Mouse (Mus musculus): ENCODE measurements around the gene Wsb1.

Gene Wsb1

DNA sequence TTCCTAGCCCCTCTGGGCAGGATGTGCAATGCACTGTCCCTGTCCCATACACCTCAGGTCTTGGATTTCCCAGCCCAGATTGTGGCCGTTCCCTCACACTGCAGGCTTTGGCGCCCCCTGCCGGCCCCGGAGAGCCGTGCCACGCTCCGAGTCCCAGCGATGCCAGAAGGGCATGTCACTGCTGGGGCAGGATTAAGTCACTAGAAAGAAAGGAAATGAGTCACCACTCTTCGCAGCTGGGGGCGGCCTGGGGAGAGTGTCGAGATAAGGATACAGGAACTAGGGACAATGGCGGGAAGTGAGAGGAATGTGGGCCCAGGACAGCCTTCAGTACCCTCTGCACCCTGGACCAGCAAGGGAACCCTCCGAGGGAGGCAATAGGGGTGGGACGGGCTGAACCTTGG, 40.5 kb downstream of the Wsb1 start:
- DNase-seq, result peak; percentile 85

DNA sequence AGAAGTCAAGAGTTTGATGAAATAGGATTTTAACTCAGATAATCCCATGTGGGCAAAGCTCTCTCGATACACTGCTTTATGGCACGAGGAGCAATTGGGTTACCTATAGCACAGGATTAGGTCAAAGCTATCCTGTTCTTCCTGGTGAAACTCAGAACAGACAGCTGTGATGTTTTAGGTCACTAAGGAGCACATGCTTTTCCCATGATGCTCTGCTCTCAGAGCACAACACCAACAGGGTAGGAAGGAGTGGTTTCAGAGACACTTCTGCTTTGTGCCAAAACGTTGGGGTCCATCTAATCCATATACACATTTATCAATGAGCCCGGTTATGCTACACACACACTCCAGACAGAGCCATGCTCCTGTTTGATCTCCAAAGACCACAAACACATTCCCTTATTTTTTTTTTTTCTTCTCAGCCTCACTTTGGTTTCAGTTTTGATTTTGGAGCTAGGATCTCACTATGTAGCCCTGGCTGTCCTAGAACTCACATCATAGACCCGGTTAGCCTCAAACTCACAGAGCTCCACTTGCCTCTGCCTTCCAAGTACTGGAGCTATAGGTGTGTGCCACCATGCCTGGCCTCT, 44.5 kb downstream of the Wsb1 start:
- DNase-seq, result no peak

DNA sequence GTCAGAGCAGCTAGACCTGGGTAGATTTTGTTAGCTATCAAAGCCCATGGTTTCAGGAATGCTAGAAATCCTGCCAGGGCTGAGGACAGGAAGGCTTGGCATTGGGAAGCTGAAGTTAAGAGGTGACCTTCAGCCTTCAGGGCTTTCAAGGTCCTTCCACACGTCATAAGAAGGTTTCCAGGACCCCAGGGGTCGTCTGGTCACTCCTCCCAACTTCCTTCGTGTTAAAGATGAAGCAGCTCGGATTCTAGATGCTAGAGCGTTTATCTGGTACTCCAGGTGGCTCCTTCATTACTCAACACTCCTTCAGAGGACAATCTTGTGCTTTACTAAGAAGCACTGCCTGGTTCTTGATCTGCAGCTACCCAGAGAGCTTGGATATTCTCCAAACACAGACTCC, 45.4 kb downstream of the Wsb1 start:
- DNase-seq, result no peak

DNA sequence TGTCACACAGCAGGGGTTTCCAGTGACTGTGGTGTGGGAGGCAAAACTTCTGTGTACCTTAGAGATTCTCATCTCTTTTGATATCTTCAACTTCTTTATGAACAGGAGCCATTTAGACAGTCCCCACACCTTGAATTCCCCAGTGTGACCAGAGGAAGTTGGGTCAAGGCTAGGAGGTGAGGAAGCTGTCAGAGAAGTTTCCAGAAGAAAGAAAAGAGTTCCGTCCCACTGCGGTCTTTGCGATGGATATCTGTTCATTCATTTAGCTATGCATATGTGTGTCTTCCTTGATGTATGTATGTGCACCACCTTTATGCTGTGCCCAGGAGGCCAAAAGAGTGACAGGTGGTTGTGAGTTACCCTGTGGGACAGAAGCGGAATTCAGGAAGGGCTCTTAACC, 46.0 kb downstream of the Wsb1 start:
- DNase-seq, result no peak

DNA sequence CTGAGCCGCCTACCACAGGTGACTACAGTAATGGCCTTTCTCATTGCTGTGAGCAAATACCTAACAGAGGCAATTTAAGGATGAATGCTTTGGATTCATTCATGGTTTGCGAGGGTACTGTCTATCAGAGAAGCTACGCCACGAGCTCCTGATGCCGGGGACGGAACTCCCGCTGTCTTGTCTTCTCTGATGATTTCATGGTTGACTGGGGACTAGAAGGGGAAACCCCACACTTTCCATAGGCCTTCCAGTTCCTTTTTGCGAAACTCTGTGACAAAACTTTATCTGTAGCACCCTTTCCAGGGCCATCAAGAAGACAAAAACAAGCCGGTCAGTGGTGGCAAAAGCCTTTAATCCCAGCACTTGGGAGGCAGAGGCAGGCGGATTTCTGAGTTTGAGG, 46.8 kb downstream of the Wsb1 start:
- DNase-seq, result no peak

DNA sequence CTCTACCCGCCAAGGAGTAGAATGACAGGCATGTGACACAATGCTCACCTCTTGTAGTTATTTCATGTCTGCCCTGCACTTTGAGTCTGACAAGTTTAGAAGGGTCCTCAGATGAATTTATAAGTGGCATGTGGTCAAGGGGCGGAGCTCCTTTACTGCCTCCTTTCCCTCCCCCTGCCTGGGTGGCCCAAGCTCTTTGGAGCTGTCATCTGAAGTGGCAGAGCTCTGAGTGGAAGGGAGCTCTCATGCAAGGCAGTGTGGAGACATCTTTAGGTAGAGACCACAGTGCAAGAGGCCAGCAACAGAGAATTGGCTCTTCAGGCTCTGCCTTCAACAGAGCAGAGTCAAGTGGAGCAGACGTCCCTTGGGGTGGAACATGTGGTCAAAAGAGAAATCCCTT, 50.0 kb downstream of the Wsb1 start:
- no peak for DNase-seq

DNA sequence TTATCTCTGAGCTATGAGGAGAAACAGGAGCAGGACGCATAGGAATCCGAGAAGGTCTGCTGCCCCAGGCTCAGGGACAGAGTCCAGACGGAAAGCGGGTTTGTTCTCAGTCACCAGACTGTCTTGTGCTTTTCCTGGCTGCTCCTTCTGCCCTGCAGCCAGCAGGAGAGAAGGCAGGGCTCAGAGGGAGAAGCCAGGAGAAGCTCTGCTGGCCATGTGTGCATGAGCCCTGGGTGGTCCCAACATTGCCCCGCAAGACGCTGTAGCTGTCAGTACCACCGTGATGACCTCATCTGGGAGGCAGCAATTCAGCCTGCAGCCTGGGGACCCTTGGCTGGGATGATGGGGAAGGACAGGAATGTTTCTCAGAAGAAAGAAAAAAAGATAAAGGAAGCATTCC, 54.0 kb downstream of the Wsb1 start:
- DNase-seq, result no peak

DNA sequence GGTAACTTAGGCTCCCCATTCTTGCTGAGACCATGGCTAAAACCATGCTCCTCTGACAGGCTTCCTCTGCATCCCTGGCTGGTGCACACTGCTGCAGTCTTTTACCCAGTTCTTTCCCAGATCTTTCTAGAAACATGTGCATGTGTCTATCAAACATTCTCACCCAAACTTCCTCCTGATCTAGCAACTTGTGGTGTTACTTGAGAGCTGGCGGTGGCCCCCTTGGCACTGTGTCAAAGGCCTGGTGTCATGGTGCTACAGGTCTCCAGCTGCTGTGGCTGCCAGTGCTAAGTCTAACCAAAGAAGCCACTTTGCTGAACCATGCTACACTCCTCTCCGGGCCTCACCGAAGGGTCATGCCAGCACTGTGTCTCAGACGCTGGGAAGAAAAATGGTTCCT, 55.9 kb downstream of the Wsb1 start:
- DNase-seq, result no peak

DNA sequence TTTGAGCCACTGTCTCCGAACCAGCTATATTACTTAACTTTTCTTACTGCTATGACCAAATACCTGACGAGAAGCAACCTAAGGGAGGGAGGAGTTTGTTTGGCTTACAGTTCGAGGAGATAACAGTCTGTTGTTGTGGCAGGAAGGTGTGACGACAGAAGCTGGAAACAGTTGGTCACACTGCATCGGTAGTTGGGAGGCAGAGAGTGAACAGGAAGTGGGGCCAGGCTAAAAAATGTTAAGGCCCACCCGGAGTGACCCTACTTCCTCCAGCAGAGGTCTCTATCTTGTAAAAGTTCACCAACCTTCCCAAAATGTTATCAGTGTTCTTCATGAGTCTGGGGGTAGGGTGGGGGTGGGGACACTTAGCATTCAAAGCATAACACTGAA, 56.6 kb downstream of the Wsb1 start:
- no peak for DNase-seq

DNA sequence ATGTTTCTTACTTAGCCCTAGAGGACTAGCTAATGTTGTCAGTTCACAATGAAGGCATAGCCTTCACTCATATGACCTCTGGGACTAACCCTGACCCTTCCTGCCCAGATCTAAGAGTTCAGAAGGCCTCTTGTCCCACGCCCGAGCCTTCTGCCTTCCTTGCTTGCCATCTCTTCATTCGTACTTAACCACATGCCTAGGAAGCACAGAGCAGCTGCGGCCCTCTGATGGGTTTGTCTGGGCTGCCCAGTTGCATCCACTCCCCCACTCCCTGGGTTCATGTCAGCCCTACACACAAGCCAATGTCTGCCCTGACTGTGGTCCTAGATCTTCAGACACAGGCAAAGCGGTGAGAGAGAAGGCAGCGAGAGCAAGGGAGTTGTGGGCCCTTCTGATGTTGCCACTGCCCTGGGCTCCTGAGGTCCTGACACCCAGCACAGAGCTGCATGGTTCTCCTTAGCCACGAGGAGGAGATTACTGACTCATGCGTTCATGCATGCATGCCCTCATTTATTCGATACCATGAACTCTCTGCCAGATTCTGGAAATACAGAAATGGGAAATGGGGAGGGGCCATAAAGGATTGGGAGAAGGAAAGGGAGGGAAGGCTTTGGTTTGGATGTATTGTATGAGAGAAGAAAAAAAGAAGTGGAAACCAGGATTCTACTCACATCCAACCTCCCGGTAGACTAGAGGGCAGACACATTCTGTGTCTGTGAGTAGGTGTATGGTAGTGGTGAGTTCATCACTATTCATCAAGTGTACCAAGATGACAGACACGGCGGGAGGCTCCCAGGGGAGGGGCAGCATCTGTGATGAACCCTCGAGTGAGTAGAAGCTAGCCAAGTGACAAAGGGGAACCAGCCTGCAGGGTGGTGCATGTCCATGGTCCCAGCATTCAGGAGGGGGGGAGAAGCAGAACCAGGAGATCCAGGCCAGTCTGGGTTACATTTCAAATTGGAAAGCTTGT, 57.3 kb downstream of the Wsb1 start:
- DNase-seq, result no peak

DNA sequence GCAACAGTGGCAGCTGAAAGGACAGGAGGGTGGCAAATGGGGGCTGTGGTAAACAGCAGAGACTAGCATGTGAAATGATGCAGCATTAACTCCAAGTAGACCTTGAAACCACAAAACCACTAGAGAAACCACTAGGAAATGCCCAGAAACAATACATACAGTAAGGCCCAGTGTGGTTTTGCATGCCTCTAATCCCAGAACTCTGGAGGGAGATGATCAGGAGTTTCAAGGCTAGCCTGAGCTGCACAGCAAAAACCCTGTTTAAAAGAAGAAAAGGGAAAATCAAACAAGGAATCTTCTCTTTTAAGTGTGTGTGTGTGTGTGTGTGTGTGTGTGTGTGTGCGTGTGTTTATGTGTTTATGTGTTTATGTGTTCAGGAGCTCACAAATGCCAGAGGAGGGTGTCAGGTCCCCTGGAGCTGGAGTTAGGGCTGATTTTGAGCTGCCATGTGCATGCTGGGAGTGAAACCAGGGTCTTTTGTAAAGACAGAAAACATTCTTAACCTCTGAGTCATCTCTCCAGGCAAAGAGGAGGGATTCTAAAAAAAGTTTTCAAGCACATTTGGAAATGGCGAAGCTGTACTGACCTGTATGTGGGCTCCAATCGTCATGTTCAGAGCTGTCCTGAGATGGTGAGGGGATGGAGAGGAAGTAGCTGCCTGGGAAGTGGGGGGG, 58.1 kb downstream of the Wsb1 start:
- DNase-seq, result no peak

DNA sequence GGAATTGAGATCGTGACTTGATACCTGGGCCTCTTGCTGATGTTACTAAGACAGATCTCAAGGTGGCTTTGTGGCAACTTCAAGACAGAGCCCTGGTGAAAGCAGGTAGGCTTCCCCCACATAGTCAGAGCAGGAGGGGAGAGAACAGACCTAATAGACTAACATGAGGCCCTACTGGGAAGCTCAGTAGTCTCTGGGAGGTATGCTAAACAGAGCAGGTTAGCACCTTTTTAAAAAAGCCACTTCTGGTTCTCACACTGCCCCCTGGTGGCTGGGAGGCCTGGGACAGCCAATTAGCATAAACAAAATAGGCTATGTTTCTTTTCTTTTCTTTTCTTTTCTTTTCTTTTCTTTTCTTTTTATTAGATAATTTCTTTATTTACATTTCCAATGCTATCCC, 62.3 kb downstream of the Wsb1 start:
- DNase-seq, result no peak

DNA sequence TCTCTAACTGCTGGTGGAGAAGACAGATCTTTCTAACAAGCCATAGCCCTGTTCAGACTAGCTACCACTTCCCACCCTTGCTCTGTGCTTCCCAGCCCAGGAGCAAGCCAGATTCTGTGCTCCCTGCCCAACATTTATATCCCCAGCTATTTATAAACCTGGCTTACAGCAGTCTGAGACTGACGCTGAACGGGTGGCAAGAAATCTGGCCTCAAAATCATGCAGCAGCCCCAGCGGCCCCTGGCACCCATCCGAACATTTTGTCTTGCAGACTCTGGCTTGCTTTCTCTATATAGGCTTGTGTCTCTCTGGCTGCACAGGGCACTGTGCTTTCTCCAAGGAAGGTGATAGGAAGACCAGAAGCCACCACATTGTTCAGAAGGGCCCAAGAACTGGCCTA, 63.3 kb downstream of the Wsb1 start:
- DNase-seq, result no peak

DNA sequence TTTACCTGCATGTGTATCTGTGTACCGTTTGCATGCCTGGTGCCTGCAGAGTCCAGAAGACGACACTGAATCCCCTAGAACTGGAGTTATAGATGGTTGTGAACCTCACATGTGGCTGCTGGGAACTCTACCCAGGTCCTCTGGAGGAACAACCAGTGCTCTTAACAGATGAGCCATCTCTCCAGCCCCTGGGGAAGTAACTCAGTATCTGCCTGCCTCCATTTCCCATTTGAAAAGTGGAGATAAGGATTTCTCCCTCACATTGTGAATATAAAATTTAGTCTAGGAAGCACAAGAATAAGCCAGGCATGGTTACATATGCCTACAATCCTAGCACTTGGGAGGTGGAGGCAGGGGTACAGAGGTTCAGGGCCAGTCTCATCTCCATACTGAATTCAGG, 64.2 kb downstream of the Wsb1 start:
- no peak for DNase-seq
